ENCODE assay signal across 40 mouse cellular contexts in genomic region chr7:135452366-135452765, GRCm38 (mm10). TPM values are rescaled to one million over a fixed set of nuclear protein-coding genes. Genes with fewer than 3 reads are reported as not detected.
"Had no signal": no experiment of that assay in that cellular context is flagged by ENCODE, and none has a peak within 500 bp of the region (broad histone marks: within the 10 kb centered on the region; RNA-seq: fewer than 3 reads in every experiment).

No protein-coding gene starts in this region.

- H3K9me3 ChIP-seq: heart, embryonic 10.5 days; heart, embryonic 12.5 days; intestine, embryonic 15.5 days; kidney, embryonic 15.5 days; limb, embryonic 13.5 days; limb, embryonic 15.5 days; liver, embryonic 12.5 days had no signal

- H3K4me1 ChIP-seq: heart, embryonic 10.5 days; heart, embryonic 12.5 days; intestine, embryonic 15.5 days; kidney, embryonic 15.5 days; limb, embryonic 13.5 days; limb, embryonic 15.5 days; liver, embryonic 12.5 days had no signal

- H3K4me2 ChIP-seq: heart, embryonic 12.5 days; hindbrain, embryonic 14.5 days; intestine, embryonic 15.5 days; kidney, embryonic 15.5 days; limb, embryonic 13.5 days; limb, embryonic 15.5 days; liver, embryonic 12.5 days had no signal

- H3K27me3 ChIP-seq: heart, embryonic 12.5 days; intestine, embryonic 15.5 days; kidney, embryonic 15.5 days; limb, embryonic 13.5 days; limb, embryonic 15.5 days; liver, embryonic 12.5 days had no signal

- H3K36me3 ChIP-seq: heart, embryonic 10.5 days; heart, embryonic 12.5 days; intestine, embryonic 15.5 days; kidney, embryonic 15.5 days; limb, embryonic 13.5 days; limb, embryonic 15.5 days; liver, embryonic 12.5 days had no signal

- DNase-seq: gastrocnemius, postnatal 25 days; heart, adult 2 months; heart, postnatal 10 days; heart, postnatal 4 days; kidney, adult 18-20 months; kidney, adult 8-10 months; kidney, postnatal 14 days; kidney, postnatal 36 days; layer of hippocampus, adult 9-11 months; layer of hippocampus, postnatal 36 days; left cerebral cortex, postnatal 4 days had no signal

- ATAC-seq: inflammation-experienced regulatory T-cells, adult 6 months; intestine, embryonic 15.5 days; intestine, postnatal 0 days; liver, embryonic 12.5 days had no signal

- H3K9ac ChIP-seq: heart, embryonic 12.5 days; hindbrain, embryonic 14.5 days; intestine, embryonic 15.5 days; kidney, embryonic 15.5 days; limb, embryonic 13.5 days; limb, embryonic 15.5 days; liver, embryonic 12.5 days; liver, embryonic 14.5 days had no signal

- H3K27ac ChIP-seq: heart, adult 2 months; heart, embryonic 10.5 days; hindbrain, embryonic 14.5 days; intestine, embryonic 15.5 days; kidney, embryonic 15.5 days; kidney, postnatal 0 days; limb, embryonic 13.5 days; limb, embryonic 15.5 days; liver, embryonic 12.5 days; liver, embryonic 14.5 days had no signal

- H3K4me3 ChIP-seq: heart, adult 2 months; heart, embryonic 10.5 days; heart, embryonic 12.5 days; intestine, embryonic 15.5 days; kidney, embryonic 15.5 days; limb, embryonic 13.5 days; limb, embryonic 15.5 days; liver, embryonic 12.5 days had no signal

RNA-seq across cellular contexts. Expression of gene Foxi2, which starts 42.3 kb away (rescaled TPM):
- total RNA-seq: gastrocnemius, adult 18-20 months; gastrocnemius, adult 8-10 months; gastrocnemius, postnatal 25 days; gastrocnemius, postnatal 4 days; granulocyte monocyte progenitor cell, adult 5-6 weeks; heart, adult 2 months; heart, postnatal 10 days; heart, postnatal 25 days; heart, postnatal 4 days; layer of hippocampus, adult 18-20 months; layer of hippocampus, adult 8-10 months; layer of hippocampus, postnatal 14 days; layer of hippocampus, postnatal 36 days; left cerebral cortex, adult 18-20 months; left cerebral cortex, adult 8-10 months; left cerebral cortex, postnatal 10 days; left cerebral cortex, postnatal 25 days; left cerebral cortex, postnatal 4 days; liver, adult 2 months had no signal
- polyA plus RNA-seq: heart, adult 2 months; heart, embryonic 12.5 days; heart, embryonic 14.5 days; heart, embryonic 16.5 days; hindbrain, embryonic 14.5 days; inflammation-experienced regulatory T-cells, adult 6 months; intestine, embryonic 15.5 days; intestine, postnatal 0 days; kidney, embryonic 15.5 days; kidney, postnatal 0 days; large intestine, adult 2 months; limb, embryonic 15.5 days; liver, adult 2 months; liver, embryonic 12.5 days; liver, embryonic 14.5 days; liver, embryonic 16.5 days had no signal
